Mouse (Mus musculus) thymus, postnatal 25 days (tissue): ENCODE measurements around the gene Slc9a3r1.

Experiments
- DNase-seq: peaks from one replicate; pipeline ENCODE4 v3.0.0; 2022

Slc9a3r1 gene

DNA sequence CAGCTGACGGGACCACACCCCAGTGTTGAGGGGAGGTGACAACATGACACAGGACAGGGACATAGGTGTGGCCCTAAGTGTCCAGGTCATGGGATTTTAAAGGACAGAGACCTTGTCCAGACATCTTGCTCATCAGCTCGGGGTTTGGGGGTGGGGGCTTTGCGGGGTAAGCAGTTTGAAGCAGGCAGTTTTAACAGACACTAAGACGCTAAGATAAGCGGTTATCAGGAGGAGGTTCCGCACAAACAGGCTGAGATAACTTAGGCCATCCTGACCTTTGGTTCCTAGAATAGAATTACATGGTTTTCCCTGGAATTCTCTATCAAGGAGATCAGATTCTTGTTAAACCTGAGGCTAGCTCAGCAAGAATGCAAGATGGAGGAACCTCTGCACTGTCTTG lies 31.6 kb downstream of the Slc9a3r1 start:
- DNase-seq, result no peak

DNA sequence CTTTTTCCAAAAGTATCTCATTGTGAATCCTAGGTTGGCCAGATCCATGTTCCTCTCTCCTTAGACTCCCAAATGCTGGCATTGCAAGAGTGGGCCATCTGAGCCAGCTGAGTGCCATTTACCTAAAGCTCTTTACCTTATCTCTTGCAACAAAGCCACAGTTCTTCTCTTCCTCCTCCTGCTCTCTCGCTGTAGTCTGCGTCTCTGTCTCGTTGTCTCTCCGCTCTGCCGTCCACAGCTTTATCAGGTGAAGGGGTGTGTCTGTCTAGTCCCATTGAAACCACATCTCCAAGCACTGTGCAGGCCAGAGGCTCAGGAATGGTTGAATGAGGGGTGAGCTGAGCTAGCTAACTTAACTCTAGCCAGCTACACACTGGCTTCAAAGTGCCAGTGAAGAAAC lies 32.8 kb downstream of the Slc9a3r1 start:
- DNase-seq, result no peak

DNA sequence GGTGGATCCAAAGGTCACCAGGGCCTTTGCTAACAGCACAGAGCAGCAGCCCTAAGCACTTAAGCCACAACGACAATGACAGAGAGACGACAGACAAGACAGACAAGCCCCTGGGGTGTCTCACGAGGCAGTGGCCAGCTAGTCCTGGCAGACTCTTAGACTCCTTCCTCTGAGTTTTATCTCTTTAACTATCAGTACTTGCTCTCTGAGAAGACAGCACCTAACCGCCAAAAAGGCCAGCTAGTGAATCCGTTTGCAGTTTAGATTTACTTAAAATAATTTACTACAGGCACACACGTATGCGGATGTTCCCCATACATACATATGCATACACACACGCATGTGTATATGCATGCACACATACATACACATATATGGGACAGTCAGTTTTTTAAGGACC lies 34.4 kb downstream of the Slc9a3r1 start:
- DNase-seq, result no peak

DNA sequence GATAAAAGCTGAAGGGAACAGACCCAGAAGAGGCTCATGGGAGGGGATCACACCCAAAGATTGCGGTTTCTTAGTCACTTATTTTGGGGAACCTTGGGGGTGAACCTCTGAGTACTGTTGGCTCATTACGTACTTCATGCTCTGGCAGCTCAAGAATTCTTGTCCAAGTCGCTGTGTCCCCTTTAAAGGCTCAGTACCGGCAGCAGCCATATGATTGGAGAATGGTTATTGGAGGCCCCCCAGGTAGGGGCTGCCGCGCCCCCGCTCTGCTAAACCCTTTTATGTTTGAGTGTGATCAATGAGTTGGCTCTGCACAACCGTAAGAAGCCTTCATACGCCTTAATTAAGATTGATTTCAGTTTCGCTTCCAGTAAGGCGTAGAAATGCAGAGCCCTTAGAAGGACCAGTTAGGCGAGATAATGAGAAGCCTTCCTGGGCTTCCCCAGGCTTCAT lies 35.8 kb downstream of the Slc9a3r1 start:
- no peak for DNase-seq

DNA sequence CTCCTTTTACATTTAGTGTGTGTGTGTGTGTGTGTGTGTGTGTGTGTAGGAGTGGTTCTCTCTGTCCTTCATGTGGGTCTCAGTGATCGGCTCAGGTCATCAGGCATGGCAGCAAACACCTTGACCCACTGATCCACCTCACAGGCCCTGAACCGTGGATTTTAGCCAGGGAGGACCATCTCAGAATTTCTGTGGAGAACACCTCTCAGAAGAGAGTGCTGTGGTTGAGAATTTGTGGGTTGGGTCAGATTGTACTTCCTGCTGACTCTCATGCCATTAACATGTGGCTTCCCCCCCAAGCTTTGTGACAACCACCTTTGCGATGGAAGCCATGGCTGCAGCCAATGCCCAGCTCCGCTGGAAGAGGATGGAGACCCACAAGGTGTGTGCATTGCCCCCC lies 37.4 kb downstream of the Slc9a3r1 start:
- no peak for DNase-seq

DNA sequence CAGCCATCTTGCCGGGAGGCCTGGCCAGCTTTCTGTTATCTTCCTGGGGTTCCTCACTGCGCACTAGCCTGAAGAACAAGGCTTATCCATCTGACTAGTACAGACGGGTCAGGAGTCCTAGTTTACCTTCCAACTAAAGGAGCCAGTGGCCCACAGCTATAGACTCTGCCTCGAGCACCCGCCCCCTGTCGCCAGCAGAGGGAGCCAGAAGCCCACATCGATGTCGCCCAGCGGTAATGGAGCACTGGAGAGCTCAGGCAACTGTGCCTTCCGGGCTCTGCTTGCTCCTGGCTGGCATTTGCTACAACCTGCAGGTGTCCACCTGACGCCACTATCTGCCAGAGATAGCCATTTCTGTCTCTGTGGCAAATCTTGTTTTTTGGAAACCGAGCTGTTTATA lies 39.2 kb downstream of the Slc9a3r1 start:
- peak; percentile 86 for DNase-seq

DNA sequence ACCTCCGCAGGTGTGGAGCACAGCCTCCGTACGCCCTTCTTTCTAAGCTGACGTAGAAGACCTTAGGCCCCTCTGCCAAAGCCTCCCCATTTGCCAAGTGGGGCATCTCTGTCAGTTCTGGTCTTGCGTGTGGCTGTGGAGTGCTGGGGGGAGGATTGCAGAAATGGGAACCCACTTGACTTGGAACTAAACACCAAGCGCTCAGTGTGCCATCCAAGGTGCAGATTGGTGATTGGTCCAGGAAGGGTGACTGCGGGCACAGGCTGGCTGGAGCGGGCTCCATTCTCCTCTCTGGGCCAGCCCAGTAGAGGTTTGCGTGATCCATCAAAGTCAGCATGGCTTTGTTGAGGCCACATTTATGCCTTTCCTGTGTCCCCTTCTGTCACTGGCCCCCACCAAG lies 39.6 kb downstream of the Slc9a3r1 start:
- no peak for DNase-seq

DNA sequence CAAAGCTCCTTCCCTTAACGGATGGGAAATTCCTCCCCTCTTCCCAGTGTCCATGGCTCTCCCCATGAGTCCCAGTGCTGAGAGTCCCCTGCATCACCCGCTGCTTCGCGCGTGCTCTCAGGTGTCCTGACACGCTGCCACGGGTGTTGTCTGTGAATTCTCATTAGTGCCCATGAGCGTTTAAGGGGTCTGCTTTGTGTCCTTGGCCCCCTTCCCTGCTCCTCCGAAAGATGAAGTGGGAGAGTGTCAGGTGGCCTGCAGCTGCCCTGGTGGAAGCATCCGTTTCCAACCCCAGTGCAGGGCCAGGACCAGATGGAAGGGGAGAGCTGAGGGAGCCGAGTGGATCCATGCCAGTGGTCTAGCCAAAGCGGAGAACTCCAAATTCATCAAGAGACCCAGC lies 45.0 kb downstream of the Slc9a3r1 start:
- DNase-seq, result no peak

DNA sequence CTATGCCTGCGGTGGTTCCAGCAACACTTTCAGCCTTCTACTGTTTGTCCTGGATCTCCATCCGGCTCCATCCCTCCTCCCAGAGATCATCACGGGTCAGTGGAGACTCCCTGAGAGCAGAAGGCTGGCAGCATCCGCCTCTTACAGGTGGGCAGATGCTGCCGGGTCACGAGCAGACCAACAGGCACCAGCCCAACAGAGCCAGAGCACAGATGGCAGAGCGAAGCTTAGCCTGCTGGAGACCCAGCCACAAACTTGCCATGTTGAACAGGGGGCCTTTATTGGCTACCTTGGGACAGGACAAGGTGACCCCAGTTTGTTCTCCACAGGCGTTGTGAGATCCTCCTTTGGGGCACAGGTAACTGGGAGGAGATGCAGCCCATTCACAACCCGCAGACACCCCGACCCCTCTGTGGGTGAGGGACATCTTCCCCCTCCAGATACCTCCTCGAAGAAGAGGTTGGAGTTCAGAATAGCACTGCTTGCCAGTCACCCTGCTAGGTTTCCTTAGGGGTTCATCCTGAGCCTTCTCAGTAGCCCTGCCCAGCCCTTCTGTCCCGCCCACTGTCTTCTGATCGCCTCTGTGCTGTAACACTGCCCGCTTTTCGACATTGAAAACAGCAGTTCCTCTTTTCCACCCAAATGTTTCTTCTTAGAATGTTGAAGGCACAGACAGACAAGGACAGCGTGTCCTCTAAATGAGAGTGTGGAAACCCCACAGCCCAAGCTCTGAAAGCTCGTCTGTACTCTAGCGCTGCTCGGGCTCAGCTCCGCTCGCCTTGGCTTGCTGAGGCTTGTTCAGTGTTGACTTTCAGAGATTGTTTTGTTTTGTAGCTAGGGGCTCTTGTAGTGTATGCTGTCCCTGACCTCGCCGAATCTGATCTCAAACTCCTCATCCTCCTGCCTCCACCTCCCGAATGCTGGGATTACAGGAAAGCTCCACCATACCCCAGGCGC lies 45.9 kb downstream of the Slc9a3r1 start:
- no peak for DNase-seq

DNA sequence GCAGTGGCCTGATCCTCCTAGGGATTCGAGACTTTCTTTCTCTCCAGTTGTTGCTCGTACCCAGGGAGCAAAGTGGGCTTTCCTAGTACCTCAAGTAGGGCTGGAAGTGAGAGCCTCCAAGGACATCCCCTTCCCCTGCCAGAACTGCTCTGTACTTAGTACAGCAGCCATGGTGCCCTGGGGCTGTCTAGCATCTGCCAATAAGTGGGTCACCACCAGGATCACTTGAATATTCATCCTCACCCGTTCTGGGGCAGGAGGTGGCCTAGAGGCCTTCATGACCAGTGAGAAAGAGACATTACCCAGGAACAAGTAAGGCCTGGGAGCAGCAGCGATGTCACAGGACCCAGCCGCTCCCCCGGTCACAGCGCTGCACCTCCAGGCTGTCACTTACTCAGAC lies 46.8 kb downstream of the Slc9a3r1 start:
- no peak for DNase-seq

DNA sequence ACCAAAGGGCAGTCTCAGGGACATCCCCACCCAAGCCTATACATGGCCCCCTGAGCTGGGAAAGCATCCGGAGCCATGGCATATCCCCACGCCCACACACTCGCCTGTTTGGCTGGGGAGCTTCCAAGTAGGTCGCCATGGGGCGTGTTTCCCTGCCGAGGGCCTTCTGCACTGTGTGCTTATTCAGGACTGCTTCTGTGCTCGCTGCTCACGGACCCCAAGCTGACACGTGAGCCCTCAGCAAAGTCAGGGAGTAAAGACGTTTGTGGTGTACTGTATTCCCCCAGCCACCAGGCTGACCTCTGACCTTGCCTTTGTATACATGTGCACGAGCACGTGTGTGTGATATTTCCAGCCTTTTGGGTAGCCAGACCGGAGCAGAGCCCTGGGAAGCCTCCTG lies 49.0 kb downstream of the Slc9a3r1 start:
- DNase-seq, result no peak

DNA sequence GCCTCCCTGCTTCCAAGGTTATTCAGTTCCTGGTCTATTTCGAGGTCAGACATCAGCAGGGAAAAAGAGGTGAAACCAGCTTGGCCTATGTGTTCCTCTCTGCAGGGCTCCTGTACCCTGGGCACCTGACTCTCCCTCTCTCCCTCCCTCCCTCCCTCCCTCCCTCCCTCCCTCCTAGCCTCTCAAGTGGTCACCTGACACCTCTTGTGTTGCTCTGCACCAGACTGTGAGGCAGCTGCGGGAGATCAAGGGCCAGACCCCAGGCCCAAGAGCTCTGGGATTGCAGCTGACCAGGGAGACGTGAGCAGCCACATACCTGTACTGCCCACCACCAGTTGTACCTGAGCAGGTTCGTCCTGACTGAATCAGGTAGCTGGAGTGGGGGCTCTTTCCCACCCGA lies 52.0 kb downstream of the Slc9a3r1 start:
- no peak for DNase-seq

DNA sequence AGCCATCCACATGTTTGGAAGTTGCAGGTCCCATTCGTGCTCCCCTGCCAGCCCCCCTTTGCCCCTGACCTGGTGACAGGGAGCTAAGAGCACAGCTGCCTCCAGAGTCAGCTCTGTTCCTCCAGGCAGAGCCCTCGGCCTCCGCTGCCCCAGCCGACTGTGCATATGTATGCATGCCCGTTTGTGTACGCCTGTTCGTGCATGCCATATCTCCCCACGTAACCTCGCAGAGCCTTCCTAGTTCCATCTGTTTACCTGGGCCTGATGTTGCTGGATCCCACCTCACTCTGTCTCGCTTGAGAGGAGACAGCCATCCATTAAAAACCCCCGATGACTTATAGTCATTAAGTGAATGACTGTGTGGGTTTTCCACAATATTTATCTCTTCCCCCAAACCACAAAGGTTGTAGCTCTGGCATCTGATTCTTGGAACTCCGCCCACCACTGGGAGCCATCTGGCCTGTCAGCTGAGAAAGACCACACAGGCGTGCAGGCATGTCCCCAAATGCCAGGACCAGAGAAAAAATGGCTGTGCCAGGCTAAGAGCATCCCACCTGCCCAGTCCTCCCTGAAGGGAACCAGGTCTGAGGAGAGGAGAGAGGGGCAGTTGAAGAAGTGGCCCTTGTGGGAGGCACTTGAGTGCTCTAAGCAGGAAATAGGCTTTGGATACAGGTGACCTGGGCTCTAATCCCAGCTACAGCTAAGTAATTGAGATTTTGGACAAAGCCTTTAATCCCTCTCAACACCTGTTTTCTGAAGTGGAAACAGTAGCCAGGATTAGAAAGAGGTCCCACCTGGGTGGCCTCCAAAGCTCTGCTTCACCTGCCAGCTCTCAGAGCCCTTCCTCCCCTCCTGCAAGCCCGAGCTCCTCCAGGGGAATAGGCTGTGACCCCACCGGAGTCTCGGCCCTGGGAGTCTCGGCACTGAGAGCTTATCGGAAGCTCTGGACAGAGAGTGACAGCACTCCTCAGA lies 54.6 kb downstream of the Slc9a3r1 start:
- DNase-seq, result no peak

DNA sequence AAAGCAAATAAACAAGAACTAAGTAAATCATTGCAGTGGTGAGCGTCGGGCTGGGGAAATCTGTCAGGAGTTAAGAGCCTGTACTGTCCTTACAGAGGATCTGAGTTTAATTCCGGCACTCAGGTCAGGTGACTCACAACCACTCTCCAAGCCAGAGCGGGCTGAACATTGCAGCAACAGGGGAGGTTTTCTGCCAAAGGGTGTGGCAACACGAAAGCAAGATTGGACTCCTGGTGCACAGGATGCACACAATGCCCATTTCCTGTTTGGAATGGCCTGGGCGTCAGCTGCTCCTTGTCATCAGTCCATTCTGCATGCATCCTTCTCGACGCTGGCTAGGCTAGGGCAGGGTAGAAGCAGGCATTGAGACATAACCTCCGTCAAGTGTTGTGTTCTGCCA lies 56.1 kb downstream of the Slc9a3r1 start:
- no peak for DNase-seq

DNA sequence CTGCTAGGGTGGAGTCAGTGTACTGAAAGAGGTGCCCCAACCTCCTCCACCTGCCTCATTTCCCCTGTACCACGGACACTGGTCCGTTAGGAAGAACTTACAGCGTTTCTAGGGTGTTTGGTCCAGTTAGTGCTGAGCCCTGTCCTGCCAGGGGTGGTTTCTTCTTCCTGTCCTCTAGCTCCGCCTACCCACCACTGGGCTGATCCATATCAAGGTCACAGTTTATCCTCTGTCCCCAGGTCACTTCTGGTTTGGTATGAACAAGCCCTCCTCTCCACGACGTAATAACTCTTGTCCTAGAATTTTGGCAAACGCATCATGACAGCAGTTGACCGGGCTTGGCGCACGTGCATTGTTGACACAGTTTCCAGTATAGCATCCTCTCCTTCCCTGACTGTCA lies 56.5 kb downstream of the Slc9a3r1 start:
- DNase-seq, result no peak

DNA sequence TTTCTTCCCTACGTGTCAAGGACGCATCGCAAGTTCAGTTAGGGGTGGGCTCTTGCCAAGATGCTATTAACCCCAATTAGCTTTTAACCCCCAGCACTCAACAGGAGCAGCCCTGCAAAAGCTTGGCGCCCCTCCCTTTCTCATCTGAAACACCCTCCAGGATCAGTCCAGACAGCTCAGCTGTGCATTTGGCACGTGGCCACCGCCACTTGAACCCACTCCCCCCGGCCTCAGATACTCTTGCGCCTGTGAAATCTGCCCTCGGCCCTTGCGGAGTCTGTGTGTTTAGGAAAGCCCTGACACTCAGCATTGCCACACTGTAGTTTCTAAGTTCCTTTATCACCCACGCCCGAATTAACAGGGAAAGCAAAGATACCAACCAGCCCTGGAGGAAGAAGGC lies 58.9 kb downstream of the Slc9a3r1 start:
- no peak for DNase-seq

DNA sequence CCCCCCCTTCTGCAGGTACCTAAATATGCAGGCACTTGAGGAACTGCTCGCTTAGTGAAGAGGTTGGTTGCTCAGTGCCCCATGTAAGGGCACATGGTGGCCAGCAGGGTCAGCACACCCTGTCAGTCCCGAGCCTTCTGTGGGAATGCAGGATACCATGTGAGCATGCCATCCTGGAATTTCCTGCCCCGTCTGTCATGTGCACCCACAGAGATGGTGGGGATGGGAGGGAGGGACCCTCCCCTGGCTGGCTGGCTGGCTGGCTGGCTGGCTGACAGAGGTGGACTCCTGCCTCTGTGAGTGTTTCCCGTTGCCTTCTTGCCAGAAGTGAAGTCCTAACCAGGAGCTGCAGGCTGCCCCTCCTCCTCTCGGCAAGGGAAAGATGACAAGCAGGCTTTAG lies 59.4 kb downstream of the Slc9a3r1 start:
- DNase-seq, result no peak

DNA sequence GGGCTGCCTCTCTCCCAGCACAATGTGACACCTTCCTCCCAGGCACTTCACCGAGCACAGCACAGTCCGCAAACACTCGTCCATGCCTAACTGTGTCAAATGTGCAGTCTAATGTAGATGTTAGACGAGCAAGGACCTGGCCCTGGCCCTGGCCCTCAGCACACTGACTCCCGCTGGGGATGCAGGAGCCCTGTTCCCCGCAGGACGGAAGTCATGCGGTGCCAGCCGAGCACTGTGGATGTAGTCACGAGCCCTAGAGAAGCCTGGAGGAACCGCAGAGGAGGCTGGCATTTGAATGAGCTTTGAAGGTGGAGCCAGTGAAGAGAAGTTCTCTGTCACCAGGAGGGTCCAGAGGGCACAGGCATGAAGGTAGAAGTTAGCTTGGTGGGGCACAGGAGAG lies 60.3 kb downstream of the Slc9a3r1 start:
- no peak for DNase-seq

DNA sequence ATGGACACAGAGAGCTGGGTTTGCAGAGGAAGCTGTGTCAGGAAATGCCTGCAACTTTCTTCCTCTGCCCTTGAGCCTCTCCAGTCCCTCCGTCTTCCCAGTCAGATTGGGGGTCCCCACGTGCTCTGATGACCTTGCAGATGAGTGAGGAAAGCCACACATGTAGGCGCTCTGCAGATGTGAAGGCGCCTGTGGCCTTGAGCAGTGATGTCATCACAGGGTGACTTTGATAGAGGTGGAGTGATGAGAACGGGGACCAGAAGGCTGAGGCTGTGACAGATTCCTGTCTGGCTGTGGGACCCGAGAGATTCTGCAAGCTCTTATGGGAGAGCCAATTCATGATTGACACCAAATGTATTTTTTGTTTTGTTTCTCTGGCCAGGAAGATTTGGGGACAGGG lies 60.7 kb downstream of the Slc9a3r1 start:
- no peak for DNase-seq

DNA sequence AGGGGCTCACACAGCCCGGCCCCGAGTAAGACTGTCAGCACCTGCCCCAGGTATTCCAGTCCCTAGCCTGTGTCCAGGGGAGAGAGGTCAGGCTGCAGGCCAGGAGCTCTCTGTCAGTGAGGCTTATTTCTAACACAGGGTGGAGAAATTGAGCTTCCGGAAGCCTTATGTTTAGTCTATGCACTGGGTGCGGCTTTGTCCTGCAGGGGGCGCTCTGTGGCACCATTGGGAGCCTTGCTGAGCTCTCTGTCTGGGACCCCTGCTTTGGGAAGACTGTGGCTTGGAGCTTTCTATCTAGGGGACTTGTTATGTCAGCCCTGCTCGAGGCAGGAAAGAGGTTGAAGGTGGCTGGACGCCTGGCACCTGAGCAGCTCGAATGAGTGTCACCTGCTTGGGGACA lies 61.7 kb downstream of the Slc9a3r1 start:
- DNase-seq, result peak; percentile 83

DNA sequence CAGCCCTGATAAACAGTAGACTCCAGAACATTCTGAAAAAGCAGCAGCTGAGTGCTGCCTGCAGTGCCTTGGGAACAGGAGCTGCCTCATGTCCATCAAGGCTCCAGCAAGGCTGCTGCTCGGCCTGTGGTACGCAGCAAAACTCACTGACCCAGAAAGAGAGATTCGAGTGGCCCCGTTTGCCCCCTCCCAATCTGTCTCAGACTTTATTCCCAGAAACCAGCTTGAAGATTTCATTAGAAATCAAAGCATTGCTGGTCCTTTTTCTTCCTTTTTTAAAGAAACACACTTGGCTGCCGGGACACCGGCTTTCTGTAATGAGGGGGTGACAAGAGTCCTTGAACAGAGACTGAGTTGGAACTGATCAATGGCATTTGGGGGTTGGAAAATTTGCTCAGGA lies 62.2 kb downstream of the Slc9a3r1 start:
- no peak for DNase-seq

DNA sequence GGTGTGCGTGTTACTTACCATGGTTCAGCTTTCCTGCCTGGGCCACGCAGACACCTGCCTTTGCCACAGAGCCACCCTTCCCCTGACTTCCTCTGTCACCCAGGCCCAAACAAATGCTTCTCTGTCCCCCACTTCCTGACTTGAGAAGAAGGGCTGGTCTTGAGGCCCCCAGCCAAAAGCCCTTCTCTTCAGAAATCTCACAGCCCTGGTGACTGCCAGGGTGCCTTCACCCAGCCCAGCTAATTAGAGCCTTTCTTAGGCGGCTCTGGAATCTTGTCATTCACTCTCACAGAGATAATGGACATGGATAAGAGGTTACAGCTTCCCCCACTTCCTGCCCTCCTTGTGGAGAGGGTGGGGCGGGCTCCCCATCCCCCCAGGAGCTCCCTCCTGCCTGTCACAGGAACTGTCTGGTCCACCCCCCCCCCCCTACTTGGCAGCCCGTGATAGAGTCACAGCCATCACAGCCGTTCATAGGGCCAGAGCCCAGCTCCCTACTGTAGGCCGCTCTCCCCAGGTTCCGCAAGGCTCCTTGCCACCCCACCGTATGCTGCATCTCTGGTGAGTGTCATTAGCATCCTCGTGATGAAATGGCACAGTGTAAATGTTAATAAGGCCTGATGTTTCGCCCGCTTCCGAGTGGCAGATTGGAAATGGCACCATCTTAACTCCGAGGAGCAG lies 63.8 kb downstream of the Slc9a3r1 start:
- DNase-seq, result peak; percentile 65

DNA sequence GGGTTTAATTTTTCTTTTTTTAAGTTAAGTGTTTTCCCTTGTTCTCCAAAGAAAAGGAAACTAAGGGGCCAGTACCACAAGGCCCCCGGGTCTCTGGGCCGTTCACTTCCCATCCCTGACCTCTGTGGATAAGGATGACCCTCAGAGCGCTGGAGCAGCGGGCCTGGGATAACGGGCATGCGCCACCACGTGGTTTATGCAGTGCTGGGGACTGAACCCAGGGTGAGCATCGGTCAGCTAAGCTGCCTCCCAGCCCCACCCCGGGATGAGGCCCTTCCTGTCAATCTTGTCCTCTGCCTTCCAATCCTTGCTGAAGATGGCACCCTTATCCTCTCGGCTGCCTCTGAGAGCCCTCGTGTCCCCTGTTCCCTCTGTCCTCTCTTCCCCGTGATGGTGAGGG lies 64.5 kb downstream of the Slc9a3r1 start:
- no peak for DNase-seq
